Mouse (Mus musculus) olfactory bulb, adult 2 months (tissue): ENCODE results near the gene Rassf8. TPM values are rescaled to one million over a fixed set of nuclear protein-coding genes. Genes with fewer than 3 reads are reported as not detected.

Experiments
- H3K27ac ChIP-seq: fragments of 200-500 bp; 2 replicates; pipeline ENCODE4 v1.5.1; 2012; ENCODE audit warnings: low read depth, low read length; ENCODE audit not compliant: insufficient read depth
- H3K4me1 ChIP-seq: fragments of 200-500 bp; 2 replicates; pipeline ENCODE4 v1.6.1; 2012; ENCODE audit warnings: low read length; ENCODE audit not compliant: control insufficient read depth, insufficient read depth
- H3K4me3 ChIP-seq: fragments of 200-500 bp; 2 replicates; pipeline ENCODE4 v1.5.1; 2012; ENCODE audit warnings: mild to moderate bottlenecking, low read depth, low read length, moderate library complexity; ENCODE audit not compliant: insufficient read depth
- CTCF ChIP-seq: fragments of 200-500 bp; IDR thresholded peaks from 2 replicates; pipeline ENCODE4 v1.5.1; 2012; ENCODE audit warnings: low read depth, mild to moderate bottlenecking, low read length, moderate library complexity; ENCODE audit not compliant: insufficient read depth
- POLR2A ChIP-seq: fragments of 200-500 bp; IDR thresholded peaks from 2 replicates; pipeline ENCODE4 v1.6.1; 2012; ENCODE audit warnings: mild to moderate bottlenecking, low read depth, low read length, moderate library complexity; ENCODE audit not compliant: insufficient read depth
- WGBS: fragments of 180-500 bp; shearing (Covaris S2); methylation state at CpG from one replicate; pipeline ENCODE4 v1.1.7; 2018; 5-methylcytosine and 5-hydroxymethylcytosine counted together
- polyA plus RNA-seq: library from polyadenylated mRNA; stranded (reverse); fragments of >200 nt; gene quantifications from 2 replicates; pipeline ENCODE4 v1.2.4, GENCODE M21; 2012; ENCODE audit warnings: low replicate concordance; ENCODE audit not compliant: missing spikeins, insufficient read depth, insufficient read length

The Rassf8 gene
- polyA plus RNA-seq, 1 experiment, result not detected

- TF ChIP-seq CTCF, result no peak
- TF ChIP-seq POLR2A, result no peak
- Histone ChIP-seq H3K27ac (no peak overlapping the region), H3K4me3 (no peak overlapping the region), H3K4me1 (peaks cover 39% of the 10 kb centered on the region)
- 73% methylated on average over 10 of the region's 10 CpGs for WGBS
Measured at GRCm38 (mm10) chr6:145758685-145759084, 12.1 kb downstream of the Rassf8 start.

- TF ChIP-seq CTCF (no peak), POLR2A (no peak)
- H3K4me3 ChIP-seq, result no peak overlapping the region
- peaks cover 44% of the 10 kb centered on the region for H3K4me1 ChIP-seq
- H3K27ac ChIP-seq, result no peak overlapping the region
- 74% methylated on average over 2 of the region's 2 CpGs for WGBS
Measured at GRCm38 (mm10) chr6:145759432-145759831, 12.9 kb downstream of the Rassf8 start.

GRCm38 (mm10) chr6:145760246-145761016, 13.9 kb downstream of the Rassf8 start:
- Histone ChIP-seq H3K4me1 (peaks cover 40% of the 10 kb centered on the region), H3K4me3 (no peak overlapping the region), H3K27ac (0 out of 2 replicates have a peak overlapping the region, but pooled peaks have one; percentile 41)
- 69% methylated on average over 4 of the region's 4 CpGs for WGBS
- TF ChIP-seq CTCF (no peak), POLR2A (no peak)

GRCm38 (mm10) chr6:145761151-145761935, 14.8 kb downstream of the Rassf8 start:
- WGBS, result 70% methylated on average over 3 of the region's 3 CpGs
- no peak overlapping the region for H3K4me3 ChIP-seq
- peaks cover 31% of the 10 kb centered on the region for H3K4me1 ChIP-seq
- no peak overlapping the region for H3K27ac ChIP-seq
- TF ChIP-seq POLR2A, result no peak
- no peak for TF ChIP-seq CTCF

GRCm38 (mm10) chr6:145762016-145762415, 15.5 kb downstream of the Rassf8 start:
- H3K4me3 ChIP-seq, result no peak overlapping the region
- TF ChIP-seq CTCF, result no peak
- TF ChIP-seq POLR2A, result no peak
- 89% methylated on average over 3 of the region's 3 CpGs for WGBS
- peaks cover 32% of the 10 kb centered on the region for H3K4me1 ChIP-seq
- H3K27ac ChIP-seq, result no peak overlapping the region

GRCm38 (mm10) chr6:145763051-145763450, 16.5 kb downstream of the Rassf8 start:
- Histone ChIP-seq H3K4me1 (peaks cover 33% of the 10 kb centered on the region), H3K27ac (no peak overlapping the region), H3K4me3 (no peak overlapping the region)
- WGBS, result 82% methylated on average over 4 of the region's 4 CpGs
- TF ChIP-seq POLR2A, result no peak
- TF ChIP-seq CTCF, result no peak

GRCm38 (mm10) chr6:145765011-145765410, 18.5 kb downstream of the Rassf8 start:
- no peak overlapping the region for H3K27ac ChIP-seq
- no peak overlapping the region for H3K4me3 ChIP-seq
- H3K4me1 ChIP-seq, result peaks cover 30% of the 10 kb centered on the region
- WGBS, result 65% methylated on average over 7 of the region's 7 CpGs
- TF ChIP-seq CTCF, result no peak
- TF ChIP-seq POLR2A, result no peak

- 69% methylated on average over 6 of the region's 6 CpGs for WGBS
- H3K27ac ChIP-seq, result no peak overlapping the region
- H3K4me1 ChIP-seq, result peaks cover 28% of the 10 kb centered on the region
- TF ChIP-seq POLR2A (no peak), CTCF (no peak)
- no peak overlapping the region for H3K4me3 ChIP-seq
Measured at GRCm38 (mm10) chr6:145766971-145767370, 20.4 kb downstream of the Rassf8 start.

- no peak overlapping the region for H3K27ac ChIP-seq
- peaks cover 28% of the 10 kb centered on the region for H3K4me1 ChIP-seq
- no peak for TF ChIP-seq POLR2A
- 47% methylated on average over 5 of the region's 5 CpGs for WGBS
- H3K4me3 ChIP-seq, result no peak overlapping the region
Measured at GRCm38 (mm10) chr6:145767637-145768036, 21.1 kb downstream of the Rassf8 start.
